Mouse (Mus musculus): Measurements from ENCODE around the gene Hs3st1.
A peak's percentile ranks its signal among the peaks of the same experiment; 100 is the strongest.

The Hs3st1 gene

GRCm38 (mm10) chr5:39643260-39643923 is 111.9 kb downstream of the Hs3st1 start:
- DNase-seq: no peak

DNA sequence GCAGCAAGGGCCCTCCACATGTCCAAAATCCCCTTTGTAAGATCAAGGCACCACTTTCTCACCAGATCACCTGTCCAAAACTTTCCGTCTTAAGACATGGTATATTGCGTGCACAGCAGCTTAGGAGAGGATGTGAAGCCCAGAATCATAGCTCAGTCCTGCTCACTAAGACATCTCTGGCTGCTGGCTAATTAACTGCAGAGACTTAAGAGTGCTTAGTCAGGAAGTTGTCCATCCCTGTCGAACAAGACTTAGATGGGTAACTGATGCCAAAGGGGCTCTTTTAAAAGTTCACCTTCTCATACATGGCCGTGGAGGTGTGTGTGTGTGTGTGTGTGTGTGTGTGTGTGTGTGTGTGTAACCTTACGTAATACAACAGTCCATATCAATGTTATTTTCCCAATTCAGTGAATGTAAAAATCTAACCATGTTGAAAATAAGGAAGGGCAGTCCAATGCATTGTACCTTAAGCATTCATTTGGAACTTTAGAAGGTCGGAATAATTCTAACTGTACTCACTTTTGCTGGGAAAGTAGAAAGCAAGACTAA is 113.0 kb downstream of the Hs3st1 start:
- DNase-seq: no peak

- DNase-seq: peak; percentile 83
These were observed 115.7 kb downstream of the Hs3st1 start for GRCm38 (mm10) chr5:39639438-39640177.

DNA sequence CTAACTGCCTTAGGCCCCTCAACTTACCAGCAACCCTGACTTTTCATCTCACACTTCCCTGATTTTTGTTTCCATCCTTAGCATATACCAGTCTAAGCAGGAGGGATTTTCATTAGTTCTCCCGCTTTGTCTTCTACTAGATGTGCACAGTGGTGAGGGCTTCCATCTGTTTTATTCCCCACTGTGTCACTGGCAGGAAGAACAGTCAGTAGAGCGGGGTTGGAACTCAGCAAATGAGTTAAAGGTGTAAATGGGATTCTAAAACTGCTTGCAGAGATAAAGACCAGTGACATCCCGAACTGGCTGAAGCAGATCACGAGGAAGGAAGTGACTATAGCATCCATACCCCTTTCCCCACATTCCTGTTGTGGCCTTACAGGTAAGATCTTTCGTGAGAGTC is 116.3 kb downstream of the Hs3st1 start:
- DNase-seq: no peak

- no peak for DNase-seq
These were observed 117.4 kb downstream of the Hs3st1 start for GRCm38 (mm10) chr5:39637874-39638273.

DNA sequence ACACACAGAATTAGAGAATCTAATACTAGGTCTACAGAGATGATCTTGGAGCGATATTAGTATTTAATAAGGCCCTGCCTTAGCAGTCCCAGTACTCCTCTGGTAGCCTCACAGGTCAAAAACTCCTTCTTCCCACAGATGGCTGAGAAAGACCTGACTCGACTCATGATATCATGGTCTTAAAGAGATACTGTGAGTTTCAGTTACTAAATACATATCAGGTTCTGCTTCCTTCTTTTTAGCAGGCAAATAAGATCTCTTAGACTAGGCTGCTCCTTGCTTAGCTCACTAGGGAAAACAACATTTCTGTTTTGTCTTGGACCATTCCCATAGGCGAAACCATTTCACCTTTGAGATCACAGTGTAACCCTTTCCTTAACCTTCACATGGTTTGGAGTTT is 119.2 kb downstream of the Hs3st1 start:
- DNase-seq: no peak

DNA sequence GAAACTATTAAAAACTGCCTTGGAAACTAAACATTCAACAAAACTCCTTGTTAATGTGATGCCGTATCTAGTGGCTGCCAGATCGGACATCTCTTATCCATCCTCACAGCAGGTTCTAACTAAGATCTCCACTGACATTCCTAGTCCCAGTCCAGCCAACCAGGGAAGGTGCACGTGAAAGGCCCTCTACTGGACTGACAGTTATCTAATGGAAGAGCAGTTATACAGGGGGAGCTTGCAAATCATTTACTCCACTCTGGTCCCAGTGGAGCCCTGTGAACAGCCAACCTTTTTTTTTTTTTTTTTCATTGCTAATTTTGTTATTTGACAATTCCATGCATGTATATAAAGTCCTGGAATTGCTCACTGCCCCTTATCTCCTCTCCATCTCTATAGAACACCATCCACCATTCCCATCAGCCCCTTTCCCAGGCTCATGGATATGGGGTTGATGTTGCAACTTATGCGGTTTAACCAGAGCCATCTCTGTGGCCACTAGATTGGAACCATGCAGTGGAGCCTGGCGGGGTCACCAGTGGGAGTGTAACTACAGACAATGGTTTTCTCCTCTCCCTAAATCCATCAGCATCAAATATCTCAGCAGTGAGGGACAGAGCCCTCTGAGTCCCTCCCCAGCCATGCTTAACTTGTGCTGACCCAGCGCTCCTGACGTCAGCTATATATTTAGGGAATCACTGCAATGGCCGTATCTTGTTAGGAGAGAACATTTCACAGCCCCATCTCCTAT is 120.8 kb downstream of the Hs3st1 start:
- no peak for DNase-seq

- no peak for DNase-seq
These were observed 122.1 kb downstream of the Hs3st1 start for GRCm38 (mm10) chr5:39633206-39633605.

- no peak for DNase-seq
These were observed 124.4 kb downstream of the Hs3st1 start for GRCm38 (mm10) chr5:39630841-39631240.

- DNase-seq: no peak
These were observed 130.2 kb downstream of the Hs3st1 start for GRCm38 (mm10) chr5:39625037-39625473.

DNA sequence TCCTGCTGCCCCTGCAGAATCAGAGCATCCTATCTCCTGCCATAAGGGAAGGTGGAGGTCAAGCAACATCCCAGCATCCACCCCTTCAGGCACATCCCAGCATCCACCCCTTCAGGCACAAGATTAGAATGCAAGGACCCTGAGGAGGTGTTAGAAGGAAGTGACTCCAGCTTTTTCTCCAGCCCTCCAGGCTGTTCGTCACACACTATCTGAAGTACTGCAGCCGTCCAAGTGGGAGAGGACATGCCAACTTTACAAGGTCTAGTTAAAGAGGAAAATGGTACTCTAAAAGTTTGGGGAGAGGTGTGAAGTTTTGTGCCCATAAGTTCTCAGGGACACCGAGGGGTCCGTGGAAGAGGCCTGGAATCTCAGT is 131.1 kb downstream of the Hs3st1 start:
- DNase-seq: no peak

DNA sequence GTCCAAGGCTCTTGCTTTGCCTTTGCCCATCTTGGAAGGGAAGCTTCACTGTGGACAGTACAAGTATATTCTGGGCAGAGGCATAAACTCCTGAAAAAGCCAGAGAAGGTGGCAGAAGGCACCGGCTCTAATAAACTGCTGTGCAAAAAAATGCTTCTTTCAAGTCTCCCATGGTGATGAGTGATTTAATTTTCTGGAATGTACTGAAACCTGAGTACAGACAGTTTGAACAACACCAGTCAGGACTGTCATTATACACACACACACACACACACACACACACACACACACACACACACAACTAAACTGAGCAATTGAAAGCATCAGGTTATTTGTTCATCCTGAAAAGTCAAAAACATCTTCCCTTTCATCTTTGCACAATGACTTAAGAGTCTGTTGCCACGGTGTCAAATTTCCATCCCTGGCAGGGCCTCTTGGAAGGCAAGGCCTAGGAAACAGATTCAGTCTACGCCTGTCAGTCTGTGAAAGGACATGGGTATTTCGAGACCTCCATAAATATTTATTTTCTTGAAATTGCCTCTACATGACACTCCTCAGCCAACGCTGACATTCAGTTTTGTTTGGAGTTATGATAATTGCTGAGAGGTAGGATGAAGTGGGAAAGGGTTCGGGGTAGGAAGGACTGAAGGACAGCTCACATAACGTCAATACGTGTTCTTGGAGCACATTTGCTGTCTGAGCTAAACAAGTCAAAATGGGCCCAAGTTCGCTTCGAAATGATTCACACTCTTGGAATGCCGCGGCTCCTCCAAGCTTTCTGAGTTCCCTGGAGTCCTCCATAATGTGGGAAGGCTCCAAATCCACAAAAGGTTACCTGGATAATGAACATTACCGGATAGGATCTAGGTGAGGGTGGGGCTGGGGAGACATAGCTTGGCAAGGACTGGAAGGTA is 131.7 kb downstream of the Hs3st1 start:
- DNase-seq: no peak

DNA sequence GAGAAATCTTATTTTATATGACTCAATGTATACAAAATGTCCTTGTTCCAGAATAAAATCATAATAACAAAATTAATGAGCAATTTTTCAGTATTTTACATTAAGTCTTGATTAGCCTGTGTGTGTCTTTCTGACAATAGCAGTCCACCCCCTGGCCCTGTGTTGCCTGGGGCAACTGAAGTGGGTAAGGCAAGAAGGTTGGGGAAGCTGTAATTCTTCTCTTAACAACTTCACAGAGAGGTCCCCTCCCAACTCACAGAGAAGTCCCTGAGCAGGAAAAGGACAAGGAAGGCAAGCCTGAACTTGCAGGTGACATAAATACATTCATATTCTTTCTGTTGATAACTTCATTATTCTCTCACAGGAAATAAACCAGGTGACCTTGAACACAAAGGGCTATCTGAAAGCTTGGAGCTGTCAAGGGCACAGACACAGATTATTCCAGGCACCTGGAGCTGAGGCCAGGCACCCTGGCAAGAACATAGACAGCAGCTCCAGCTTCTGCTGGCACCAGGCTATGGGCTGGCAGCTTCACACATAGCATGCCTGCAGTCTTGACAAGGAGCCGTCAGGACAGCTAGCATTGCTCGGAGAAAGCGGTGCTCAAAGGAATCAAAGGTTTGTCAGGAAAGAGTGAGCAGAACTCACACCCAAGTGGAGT is 134.9 kb downstream of the Hs3st1 start:
- peak; percentile 60 for DNase-seq

DNA sequence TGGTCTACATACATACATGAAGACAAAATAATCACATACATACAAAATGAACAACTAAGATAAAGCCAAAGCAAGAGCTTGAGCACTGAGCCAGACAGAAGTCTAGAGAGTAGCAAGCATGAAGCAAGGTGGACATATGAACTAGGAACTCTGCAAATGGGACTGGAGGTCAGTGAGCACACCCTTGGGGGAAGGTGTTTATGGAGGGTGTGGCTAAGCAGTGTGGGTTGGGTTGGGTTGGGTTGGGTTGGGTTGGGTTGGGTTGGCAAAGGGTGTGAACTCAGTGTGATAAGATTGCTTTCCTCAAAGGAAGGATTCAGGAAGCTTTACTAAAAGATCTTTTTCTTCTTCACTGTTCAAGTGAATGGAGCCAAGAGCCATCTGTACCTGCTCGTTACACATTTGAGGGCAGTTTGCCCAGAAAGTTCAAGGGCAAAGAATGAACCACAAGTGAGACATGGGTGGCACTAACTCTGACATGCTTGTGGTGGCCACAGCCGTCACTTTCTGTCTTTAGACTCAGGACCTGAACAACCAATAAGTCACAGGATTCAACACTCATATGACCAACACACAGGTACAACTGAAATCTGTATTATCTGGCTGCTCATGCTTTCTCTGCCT is 137.8 kb downstream of the Hs3st1 start:
- no peak for DNase-seq

GRCm38 (mm10) chr5:39615202-39615601 is 140.1 kb downstream of the Hs3st1 start:
- DNase-seq: no peak

DNA sequence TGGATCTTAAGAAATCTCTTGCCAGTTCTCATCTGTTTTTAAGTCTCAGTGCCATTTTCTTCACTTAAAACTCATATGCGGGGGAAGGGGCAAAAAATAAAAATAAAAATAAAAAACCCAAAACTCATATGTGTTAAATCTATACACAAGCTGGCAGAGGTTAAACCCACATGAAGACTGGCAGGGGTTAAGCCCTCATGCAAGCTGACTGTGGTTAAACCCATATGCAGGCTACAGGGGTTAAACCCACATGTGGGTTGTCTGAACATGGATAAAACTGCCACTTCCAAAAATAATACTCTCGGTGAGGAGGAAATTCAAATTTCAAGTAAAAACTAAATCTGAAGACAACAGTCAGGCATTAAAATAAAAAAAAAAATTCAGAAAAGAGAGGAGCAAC is 141.7 kb downstream of the Hs3st1 start:
- no peak for DNase-seq

- no peak for DNase-seq
These were observed 143.0 kb downstream of the Hs3st1 start for GRCm38 (mm10) chr5:39612240-39612639.

GRCm38 (mm10) chr5:39608260-39608659 is 147.0 kb downstream of the Hs3st1 start:
- no peak for DNase-seq

DNA sequence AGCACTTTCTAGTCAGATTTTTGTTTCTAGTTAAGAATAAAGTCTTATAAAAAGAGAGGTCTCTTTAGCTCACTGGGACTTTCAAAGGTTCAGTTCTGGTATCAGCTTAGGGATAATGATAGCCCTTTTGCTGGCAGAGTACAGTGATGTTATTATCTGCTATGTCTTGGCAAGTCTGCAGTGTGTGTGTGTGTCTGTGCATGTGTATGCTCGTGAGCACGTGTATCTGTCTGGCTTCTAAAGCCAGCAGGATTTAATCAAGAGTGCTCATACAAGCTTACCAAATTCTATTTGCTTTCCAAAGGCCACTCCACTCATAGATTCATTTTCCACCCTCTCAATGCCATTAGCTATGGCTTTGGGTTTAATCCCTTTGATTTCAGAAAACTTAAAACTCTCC is 160.5 kb downstream of the Hs3st1 start:
- DNase-seq: no peak
